Mouse (Mus musculus): Measurements from ENCODE around the gene Ccdc137. TPM values are rescaled to one million over a fixed set of nuclear protein-coding genes. Genes with fewer than 3 reads are reported as not detected.
A peak's percentile ranks its signal among the peaks of the same experiment; 100 is the strongest.

The Ccdc137 gene
- polyA plus RNA-seq, 1 experiment from 2014 or later, result 31.2 TPM

DNA sequence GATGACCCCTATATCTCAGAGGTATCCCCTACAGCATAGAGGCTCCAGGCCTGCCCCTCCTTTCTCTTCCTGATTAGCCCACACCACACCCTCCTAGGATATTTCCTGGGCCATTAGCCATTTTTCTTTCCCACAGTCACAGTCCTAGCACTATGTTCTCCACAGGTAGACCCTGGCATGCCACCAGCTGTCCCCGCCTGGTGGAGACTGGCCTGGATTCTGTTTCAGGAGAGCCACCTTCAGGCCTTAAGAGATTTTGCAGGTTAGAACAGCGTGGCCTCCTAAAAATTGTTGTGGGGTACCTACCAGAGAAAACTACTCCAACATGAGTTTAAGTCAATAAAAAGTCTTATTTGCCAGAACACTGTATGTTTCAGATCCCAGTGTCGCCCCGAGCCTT lies 49.0 kb downstream of the Ccdc137 start:
- WGBS, result 60% methylated on average over 4 of the region's 4 CpGs
- H3K27ac ChIP-seq (ENCODE audit: low read length), result no peak overlapping the region
- H3K9ac ChIP-seq (replicated peaks; ENCODE audit: low read depth, low read length), result no peak overlapping the region
- no peaks in the 10 kb centered on the region for H3K36me3 ChIP-seq (ENCODE audit: control insufficient read depth, insufficient read depth)
- H3K4me2 ChIP-seq (ENCODE audit: low read length), result no peak overlapping the region
- no peak overlapping the region for H3K4me3 ChIP-seq (replicated peaks; ENCODE audit: low read length)
- no peaks in the 10 kb centered on the region for H3K27me3 ChIP-seq (replicated peaks; ENCODE audit: control insufficient read depth, insufficient read depth, low read length)
- no peaks in the 10 kb centered on the region for H3K9me3 ChIP-seq (ENCODE audit: control insufficient read depth, low read length)
- peaks cover 2% of the 10 kb centered on the region; the same call in 1 of the 2 replicates for H3K4me1 ChIP-seq (replicated peaks; ENCODE audit: control insufficient read depth, insufficient read depth, low read length)
- no peak for ATAC-seq

DNA sequence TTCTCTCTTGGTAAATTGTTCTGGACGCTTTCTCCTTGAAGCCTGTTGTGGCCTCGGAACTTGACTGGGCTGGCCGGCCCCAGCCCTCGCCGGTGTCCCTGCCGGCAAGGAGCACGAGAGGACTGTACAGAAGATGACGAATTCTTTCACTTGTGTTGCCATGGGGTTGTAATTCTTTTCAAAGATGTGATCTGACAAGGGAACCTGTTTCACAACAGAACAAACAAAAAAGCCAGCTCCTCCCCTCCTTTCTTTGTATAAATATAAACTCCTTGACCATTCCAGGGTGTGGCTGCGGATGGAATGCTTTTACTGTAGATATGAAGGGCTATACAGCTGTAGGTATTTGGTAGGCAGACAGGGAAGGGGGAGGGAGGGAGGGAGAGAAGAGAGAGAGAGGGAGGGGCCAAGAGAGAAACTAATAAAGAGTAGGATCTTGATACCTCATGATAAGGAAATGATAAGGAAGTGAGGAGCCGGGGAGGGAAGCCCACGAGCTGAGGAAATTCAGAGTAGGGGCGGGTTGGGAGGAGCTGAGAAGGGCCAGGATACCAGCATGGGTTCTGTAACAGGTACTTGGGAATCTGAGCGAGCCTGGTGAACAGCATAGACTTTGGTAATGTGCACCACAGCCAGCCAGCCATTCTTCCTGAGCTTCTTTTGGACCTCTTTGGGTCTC lies 49.8 kb downstream of the Ccdc137 start:
- no peak overlapping the region for H3K27ac ChIP-seq (ENCODE audit: low read length)
- H3K36me3 ChIP-seq (ENCODE audit: control insufficient read depth, insufficient read depth), result no peaks in the 10 kb centered on the region
- no peak overlapping the region for H3K4me3 ChIP-seq (replicated peaks; ENCODE audit: low read length)
- WGBS, result 81% methylated on average over 13 of the region's 13 CpGs
- no peak overlapping the region for H3K9ac ChIP-seq (replicated peaks; ENCODE audit: low read depth, low read length)
- peaks cover 2% of the 10 kb centered on the region; the same call in 1 of the 2 replicates for H3K4me1 ChIP-seq (replicated peaks; ENCODE audit: control insufficient read depth, insufficient read depth, low read length)
- no peak for ATAC-seq
- no peak overlapping the region for H3K4me2 ChIP-seq (ENCODE audit: low read length)
- no peaks in the 10 kb centered on the region for H3K9me3 ChIP-seq (ENCODE audit: control insufficient read depth, low read length)
- H3K27me3 ChIP-seq (replicated peaks; ENCODE audit: control insufficient read depth, insufficient read depth, low read length), result no peaks in the 10 kb centered on the region

DNA sequence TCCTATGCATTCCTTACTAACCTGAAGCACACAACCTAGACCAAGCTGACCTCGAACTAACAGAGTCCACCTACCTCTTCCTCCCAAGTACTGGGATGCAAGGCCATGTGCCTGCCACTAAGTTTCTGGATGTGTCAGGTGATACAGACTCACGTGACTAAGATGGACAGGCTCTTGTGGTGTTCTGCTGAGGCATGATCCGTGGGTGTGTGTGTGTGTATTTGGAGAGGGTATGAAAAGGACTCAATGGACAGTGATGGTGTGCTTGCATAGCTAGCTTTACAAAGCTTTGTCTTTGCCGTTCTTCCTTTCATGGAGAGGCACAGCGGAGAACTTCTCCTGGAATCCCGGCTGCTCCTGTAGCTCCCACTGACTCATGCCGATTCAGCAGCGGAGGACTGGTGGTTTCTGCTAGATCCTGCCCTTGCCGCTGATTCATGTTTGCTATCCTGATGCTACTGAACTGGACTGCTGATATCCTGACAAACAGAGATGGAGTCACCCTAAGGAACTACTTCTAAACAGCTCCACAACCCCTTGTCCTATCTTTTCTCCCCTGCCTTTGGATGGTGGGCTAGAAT lies 50.5 kb downstream of the Ccdc137 start:
- H3K36me3 ChIP-seq (ENCODE audit: control insufficient read depth, insufficient read depth), result no peaks in the 10 kb centered on the region
- peaks cover 2% of the 10 kb centered on the region; the same call in 1 of the 2 replicates for H3K4me1 ChIP-seq (replicated peaks; ENCODE audit: control insufficient read depth, insufficient read depth, low read length)
- H3K9ac ChIP-seq (replicated peaks; ENCODE audit: low read depth, low read length), result no peak overlapping the region
- no peak overlapping the region for H3K4me3 ChIP-seq (replicated peaks; ENCODE audit: low read length)
- ATAC-seq, result no peak
- H3K27ac ChIP-seq (ENCODE audit: low read length), result no peak overlapping the region
- H3K9me3 ChIP-seq (ENCODE audit: control insufficient read depth, low read length), result no peaks in the 10 kb centered on the region
- no peak overlapping the region for H3K4me2 ChIP-seq (ENCODE audit: low read length)
- no peaks in the 10 kb centered on the region for H3K27me3 ChIP-seq (replicated peaks; ENCODE audit: control insufficient read depth, insufficient read depth, low read length)
- 84% methylated on average over 9 of the region's 9 CpGs for WGBS

DNA sequence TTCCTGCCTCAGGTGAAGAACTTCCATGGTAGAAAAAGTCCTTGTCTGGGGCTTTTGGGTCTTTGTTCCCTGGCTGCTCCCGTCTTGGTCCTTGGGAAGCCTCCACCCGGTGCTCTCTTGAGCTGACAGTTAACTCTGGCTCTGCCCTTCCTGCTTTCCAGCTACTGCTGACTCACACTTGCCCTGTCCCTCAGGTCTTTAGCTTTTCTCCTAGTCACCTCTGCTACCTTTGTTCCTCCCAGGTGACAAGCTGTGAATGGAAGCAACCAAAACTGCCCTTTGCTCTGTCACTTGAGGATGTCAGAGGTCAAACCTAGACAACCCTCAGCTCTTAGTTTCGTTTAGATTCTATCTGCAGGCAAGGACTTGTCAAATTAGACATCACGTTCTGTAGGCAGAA lies 52.0 kb downstream of the Ccdc137 start:
- H3K4me2 ChIP-seq (ENCODE audit: low read length), result no peak overlapping the region

DNA sequence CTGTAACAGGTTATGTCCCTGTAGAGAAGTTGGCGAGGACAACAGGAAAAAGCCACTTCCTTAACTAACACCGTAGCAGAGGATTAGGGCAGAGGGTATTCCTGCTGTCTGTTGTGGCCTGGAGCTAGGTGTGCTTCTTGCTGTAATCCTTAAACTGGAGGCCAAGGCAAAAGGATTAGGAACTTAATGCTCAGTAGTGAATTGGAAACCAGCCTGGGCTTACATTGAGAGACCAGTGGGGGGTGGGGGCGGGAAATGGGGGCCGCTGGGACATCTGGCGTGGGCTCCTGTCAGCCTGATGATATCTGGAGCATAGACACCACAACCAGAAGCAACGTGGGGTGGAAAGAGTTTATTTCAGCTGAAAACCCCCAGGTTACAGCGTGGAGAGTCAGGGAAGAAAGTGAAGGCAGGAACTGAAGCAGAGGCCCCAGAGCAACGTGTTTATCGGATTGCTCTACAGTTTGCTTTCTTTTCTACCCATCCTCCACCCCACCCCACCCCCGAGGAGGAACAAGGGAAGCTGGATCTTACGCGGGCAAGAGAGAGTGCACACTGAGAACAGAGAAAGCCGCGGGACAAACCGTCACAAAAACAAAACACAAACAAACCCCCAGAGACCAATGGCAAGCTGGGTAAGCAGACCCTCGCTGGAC lies 52.6 kb downstream of the Ccdc137 start:
- H3K9me3 ChIP-seq (ENCODE audit: control insufficient read depth, low read length), result no peaks in the 10 kb centered on the region
- WGBS, result 3% methylated on average over 16 of the region's 16 CpGs
- H3K36me3 ChIP-seq (ENCODE audit: control insufficient read depth, insufficient read depth), result no peaks in the 10 kb centered on the region
- H3K27ac ChIP-seq (ENCODE audit: low read length), result no peak overlapping the region
- peak overlapping the region; percentile 36 for H3K9ac ChIP-seq (replicated peaks; ENCODE audit: low read depth, low read length)
- no peaks in the 10 kb centered on the region for H3K27me3 ChIP-seq (replicated peaks; ENCODE audit: control insufficient read depth, insufficient read depth, low read length)
- no peak for ATAC-seq
- no peak overlapping the region for H3K4me3 ChIP-seq (replicated peaks; ENCODE audit: low read length)
- H3K4me1 ChIP-seq (replicated peaks; ENCODE audit: control insufficient read depth, insufficient read depth, low read length), result peaks cover 2% of the 10 kb centered on the region; the same call in 1 of the 2 replicates
- peak overlapping the region; percentile 35 for H3K4me2 ChIP-seq (ENCODE audit: low read length)

More for the DNA sequence above, 52.0 kb downstream of the Ccdc137 start:
- Histone ChIP-seq H3K27me3 (replicated peaks; ENCODE audit: control insufficient read depth, insufficient read depth, low read length) (no peaks in the 10 kb centered on the region), H3K36me3 (ENCODE audit: control insufficient read depth, insufficient read depth) (no peaks in the 10 kb centered on the region), H3K4me1 (replicated peaks; ENCODE audit: control insufficient read depth, insufficient read depth, low read length) (peaks cover 2% of the 10 kb centered on the region; the same call in 1 of the 2 replicates), H3K9me3 (ENCODE audit: control insufficient read depth, low read length) (no peaks in the 10 kb centered on the region), H3K9ac (replicated peaks; ENCODE audit: low read depth, low read length) (no peak overlapping the region), H3K27ac (ENCODE audit: low read length) (no peak overlapping the region), H3K4me3 (replicated peaks; ENCODE audit: low read length) (no peak overlapping the region)
- 30% methylated on average over 4 of the region's 4 CpGs for WGBS
- ATAC-seq, result no peak

DNA sequence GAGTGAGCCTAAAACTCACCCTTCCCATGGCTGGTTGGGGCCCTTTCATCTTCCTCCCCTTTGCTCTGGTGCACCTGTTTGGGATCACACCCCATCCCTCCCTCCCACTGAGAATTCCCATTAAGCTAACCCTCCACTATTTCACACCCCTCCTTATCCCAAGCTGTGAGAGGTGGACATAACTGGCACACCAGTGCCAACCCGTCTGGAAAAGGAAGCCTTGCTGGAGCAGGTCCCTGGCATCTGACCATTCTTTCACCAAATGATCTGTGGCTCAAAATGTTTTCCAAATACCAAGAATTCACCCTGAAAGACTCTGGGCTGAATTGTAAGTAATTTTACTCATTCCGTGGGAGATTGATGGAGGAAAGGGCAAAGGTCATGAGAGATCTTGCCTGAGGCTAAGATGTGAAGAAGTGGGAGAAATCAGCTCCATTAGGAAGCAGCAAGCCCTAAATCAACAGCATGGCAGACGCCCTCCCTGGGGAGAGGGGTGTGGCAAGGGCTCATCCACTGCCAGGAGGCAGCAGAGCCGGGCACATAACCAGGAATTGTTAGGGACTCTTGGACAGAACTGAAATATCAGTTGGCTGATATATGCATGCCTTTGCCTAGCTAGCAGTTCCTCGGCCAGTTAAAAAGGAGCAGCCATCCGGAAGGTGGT lies 55.0 kb downstream of the Ccdc137 start:
- ATAC-seq, result no peak
- Histone ChIP-seq H3K36me3 (ENCODE audit: control insufficient read depth, insufficient read depth) (no peaks in the 10 kb centered on the region), H3K9ac (replicated peaks; ENCODE audit: low read depth, low read length) (no peak overlapping the region), H3K27ac (ENCODE audit: low read length) (no peak overlapping the region), H3K4me2 (ENCODE audit: low read length) (no peak overlapping the region), H3K4me3 (replicated peaks; ENCODE audit: low read length) (no peak overlapping the region), H3K9me3 (ENCODE audit: control insufficient read depth, low read length) (no peaks in the 10 kb centered on the region), H3K4me1 (replicated peaks; ENCODE audit: control insufficient read depth, insufficient read depth, low read length) (peaks cover 2% of the 10 kb centered on the region; the same call in 1 of the 2 replicates), H3K27me3 (replicated peaks; ENCODE audit: control insufficient read depth, insufficient read depth, low read length) (no peaks in the 10 kb centered on the region)
- 47% methylated on average over 6 of the region's 6 CpGs for WGBS

Other genes with a start within 250 kb of the Ccdc137 start
- gene Bahcc1, start 225.2 kb upstream of the Ccdc137 start, polyA plus RNA-seq (2015; fragmentation: Nextera tagmentation; extraction: Ambion mirVana), result 14.5 and 14.8 TPM in 2 replicates
- 4,159 and 4,175 TPM in 2 replicates for gene Actg1, start 109.6 kb upstream of the Ccdc137 start, polyA plus RNA-seq (2015; fragmentation: Nextera tagmentation; extraction: Ambion mirVana)
- 1.3 and 1.5 TPM in 2 replicates for gene Fscn2, start 96.6 kb upstream of the Ccdc137 start, polyA plus RNA-seq (2015; fragmentation: Nextera tagmentation; extraction: Ambion mirVana)
- gene Faap100, start 79.4 kb upstream of the Ccdc137 start, polyA plus RNA-seq (2015; fragmentation: Nextera tagmentation; extraction: Ambion mirVana), result 72.7 and 95.3 TPM in 2 replicates
- 32.0 and 32.1 TPM in 2 replicates for gene Nploc4, start 20.4 kb upstream of the Ccdc137 start, polyA plus RNA-seq (2015; fragmentation: Nextera tagmentation; extraction: Ambion mirVana)
- not detected in 2 replicates for gene Tspan10, start 15.5 kb upstream of the Ccdc137 start, polyA plus RNA-seq (2015; fragmentation: Nextera tagmentation; extraction: Ambion mirVana)
- 0.32 TPM in 1 of 2 replicates, not detected in the other for gene Pde6g, start 4.6 kb upstream of the Ccdc137 start, polyA plus RNA-seq (2015; fragmentation: Nextera tagmentation; extraction: Ambion mirVana)
- 9.7 and 9.9 TPM in 2 replicates for gene Oxld1, start within 50 bp of the Ccdc137 start, polyA plus RNA-seq (2015; fragmentation: Nextera tagmentation; extraction: Ambion mirVana)
- 45.5 and 56.4 TPM in 2 replicates for gene Arl16, start 9.5 kb downstream of the Ccdc137 start, polyA plus RNA-seq (2015; fragmentation: Nextera tagmentation; extraction: Ambion mirVana)
- gene Mrpl12, start 26.5 kb downstream of the Ccdc137 start, polyA plus RNA-seq (2015; fragmentation: Nextera tagmentation; extraction: Ambion mirVana), result 107 and 119 TPM in 2 replicates
- gene Slc25a10, start 33.7 kb downstream of the Ccdc137 start, polyA plus RNA-seq (2015; fragmentation: Nextera tagmentation; extraction: Ambion mirVana), result 26.5 and 29.5 TPM in 2 replicates
- 0.43 TPM in 1 of 2 replicates, not detected in the other for gene Gcgr, start 72.6 kb downstream of the Ccdc137 start, polyA plus RNA-seq (2015; fragmentation: Nextera tagmentation; extraction: Ambion mirVana)
- gene Mcrip1, start 91.6 kb downstream of the Ccdc137 start, polyA plus RNA-seq (2015; fragmentation: Nextera tagmentation; extraction: Ambion mirVana), result 222 and 241 TPM in 2 replicates
- not detected in 2 replicates for gene Ppp1r27, start 93.0 kb downstream of the Ccdc137 start, polyA plus RNA-seq (2015; fragmentation: Nextera tagmentation; extraction: Ambion mirVana)
- gene P4hb, start 115.1 kb downstream of the Ccdc137 start, polyA plus RNA-seq (2015; fragmentation: Nextera tagmentation; extraction: Ambion mirVana), result 238 and 265 TPM in 2 replicates
- gene Arhgdia, start 123.5 kb downstream of the Ccdc137 start, polyA plus RNA-seq (2015; fragmentation: Nextera tagmentation; extraction: Ambion mirVana), result 477 and 485 TPM in 2 replicates
- gene Alyref, start 140.2 kb downstream of the Ccdc137 start, polyA plus RNA-seq (2015; fragmentation: Nextera tagmentation; extraction: Ambion mirVana), result 287 and 320 TPM in 2 replicates
- gene Anapc11, start 140.3 kb downstream of the Ccdc137 start, polyA plus RNA-seq (2015; fragmentation: Nextera tagmentation; extraction: Ambion mirVana), result 178 and 192 TPM in 2 replicates
- not detected in 2 replicates for gene Npb, start 150.4 kb downstream of the Ccdc137 start, polyA plus RNA-seq (2015; fragmentation: Nextera tagmentation; extraction: Ambion mirVana)
- 175 and 234 TPM in 2 replicates for gene Pcyt2, start 159.8 kb downstream of the Ccdc137 start, polyA plus RNA-seq (2015; fragmentation: Nextera tagmentation; extraction: Ambion mirVana)
- 50.2 and 50.6 TPM in 2 replicates for gene Sirt7, start 167.1 kb downstream of the Ccdc137 start, polyA plus RNA-seq (2015; fragmentation: Nextera tagmentation; extraction: Ambion mirVana)
- 39.9 and 40.1 TPM in 2 replicates for gene Mafg, start 175.5 kb downstream of the Ccdc137 start, polyA plus RNA-seq (2015; fragmentation: Nextera tagmentation; extraction: Ambion mirVana)
- 34.9 and 36.5 TPM in 2 replicates for gene Pycr1, start 185.7 kb downstream of the Ccdc137 start, polyA plus RNA-seq (2015; fragmentation: Nextera tagmentation; extraction: Ambion mirVana)
- 0.75 TPM in 1 of 2 replicates, not detected in the other for gene Myadml2, start 190.0 kb downstream of the Ccdc137 start, polyA plus RNA-seq (2015; fragmentation: Nextera tagmentation; extraction: Ambion mirVana)
- 0.67 and 0.77 TPM in 2 replicates for gene Notum, start 203.1 kb downstream of the Ccdc137 start, polyA plus RNA-seq (2015; fragmentation: Nextera tagmentation; extraction: Ambion mirVana)
- gene Aspscr1, start 214.9 kb downstream of the Ccdc137 start, polyA plus RNA-seq (2015; fragmentation: Nextera tagmentation; extraction: Ambion mirVana), result 132 and 158 TPM in 2 replicates

All from forebrain, embryonic 16.5 days (tissue).